Mouse (Mus musculus) liver, embryonic 14.5 days (tissue): ENCODE results near the gene Hoga1. TPM values are rescaled to one million over a fixed set of nuclear protein-coding genes. Genes with fewer than 3 reads are reported as not detected.

ENCODE experiments used
- ATAC-seq: fragments of 200-750 bp; cut with Nextera tagmentation; 2 replicates; pipeline ENCODE4 v1.8.0; 2017; ENCODE audit warnings: moderate number of reproducible peaks, mild to moderate bottlenecking, moderate library complexity; ENCODE audit not compliant: insufficient read depth
- DNase-seq, 3 experiments: peaks; one replicate each; pipeline ENCODE4 v3.0.0-alpha.2; 2012 to 2013; ENCODE audit warnings: low read depth in 3 of 3, low spot score in 3 of 3
- H3K27ac ChIP-seq: fragments of 300-500 bp; sonication (generic); 2 replicates; pipeline ENCODE4 v1.5.1; 2014; ENCODE audit warnings: moderate library complexity, mild to moderate bottlenecking, control low read depth, inconsistent platforms
- H3K27me3 ChIP-seq: fragments of 300-500 bp; sonication (generic); 2 replicates; pipeline ENCODE4 v1.6.1; 2014; ENCODE audit warnings: mild to moderate bottlenecking, low read length, moderate library complexity; ENCODE audit not compliant: control insufficient read depth, insufficient read depth
- H3K36me3 ChIP-seq: fragments of 300-500 bp; sonication (generic); replicated peaks from 2 replicates; pipeline ENCODE4 v1.6.1; 2014; ENCODE audit warnings: low read depth; ENCODE audit not compliant: control insufficient read depth, insufficient read depth
- H3K4me1 ChIP-seq, 2 experiments: fragments of 200-500 bp in 1 of 2; fragments of 300-500 bp in 1 of 2; sonication (generic) in 1 of 2; replicated peaks; 2 replicates each; pipeline ENCODE4 v1.6.1; 2012 to 2014; ENCODE audit warnings: antibody characterized with exemption in 1 of 2, inconsistent platforms in 1 of 2, low read length in 1 of 2; ENCODE audit not compliant: control insufficient read depth in 2 of 2, insufficient read depth in 2 of 2
- H3K4me2 ChIP-seq: fragments of 300-500 bp; sonication (generic); 2 replicates; pipeline ENCODE4 v1.6.1; 2014; ENCODE audit warnings: low read depth, mild to moderate bottlenecking, control low read depth, moderate library complexity
- H3K4me3 ChIP-seq, 2 experiments: fragments of 200-500 bp in 1 of 2; fragments of 300-500 bp in 1 of 2; sonication (generic) in 1 of 2; 2 replicates each; pipeline ENCODE4 v1.5.1; 2012 to 2014; ENCODE audit warnings: low read depth in 2 of 2, low read length in 2 of 2, mild to moderate bottlenecking in 2 of 2, control low read depth in 1 of 2, inconsistent platforms in 1 of 2, moderate library complexity in 1 of 2; ENCODE audit not compliant: insufficient read depth in 1 of 2
- H3K9ac ChIP-seq: fragments of 300-500 bp; sonication (generic); replicated peaks from 2 replicates; pipeline ENCODE4 v1.6.1; 2014; ENCODE audit warnings: mild to moderate bottlenecking, control low read depth, moderate library complexity
- H3K9me3 ChIP-seq: fragments of 300-500 bp; sonication (generic); 2 replicates; pipeline ENCODE4 v1.6.1; 2016; ENCODE audit warnings: low read length, mixed read lengths; ENCODE audit not compliant: control insufficient read depth
- CTCF ChIP-seq: IDR thresholded peaks from 2 replicates; pipeline ENCODE4 v1.5.1; 2016; ENCODE audit warnings: antibody characterized with exemption, low read depth, control low read depth
- EP300 ChIP-seq: IDR thresholded peaks from 2 replicates; pipeline ENCODE4 v1.6.1; 2016; ENCODE audit warnings: antibody characterized with exemption, low read depth
- WGBS: fragments of 180-500 bp; shearing (Covaris S2); extraction: QIAGEN DNeasy Blood & Tissue Kit; methylation state at CpG from one replicate; pipeline ENCODE4 v1.1.7; 2014; ENCODE audit not compliant: insufficient replicate concordance; 5-methylcytosine and 5-hydroxymethylcytosine counted together
- polyA plus RNA-seq, 2 experiments: library from polyadenylated mRNA; depleted of rRNA in 1 of 2; stranded (reverse) in 1 of 2; unstranded in 1 of 2; fragments of >200 nt; fragmentation: Nextera tagmentation in 1 of 2; extraction: Ambion mirVana in 1 of 2; gene quantifications; 2 replicates each; pipeline versions ENCODE4 v1.2.1 to v1.2.3; 2012 to 2014

The Hoga1 gene
- polyA plus RNA-seq, 2 experiments = 25.8 to 30.4 TPM

GRCm38 (mm10) chr19:42021681-42022541, 23.5 kb upstream of the Hoga1 start:
- Histone ChIP-seq H3K9ac (no peak overlapping the region), H3K4me1 (no peaks in the 10 kb centered on the region; a peak in 1 of 4 replicates), H3K4me3 (no peak overlapping the region), H3K36me3 (no peaks in the 10 kb centered on the region), H3K27ac (no peak overlapping the region), H3K4me2 (no peak overlapping the region), H3K27me3 (no peaks in the 10 kb centered on the region), H3K9me3 (no peaks in the 10 kb centered on the region)
- no peak for TF ChIP-seq EP300
- TF ChIP-seq CTCF = no peak
- ATAC-seq = no peak
- no peak for DNase-seq
- WGBS = 64% methylated on average over 10 of the region's 10 CpGs

GRCm38 (mm10) chr19:42022542-42022848, 22.9 kb upstream of the Hoga1 start:
- no peaks in the 10 kb centered on the region for H3K27me3 ChIP-seq
- DNase-seq (no peak), ATAC-seq (no peak)
- no peaks in the 10 kb centered on the region for H3K9me3 ChIP-seq
- H3K36me3 ChIP-seq = no peaks in the 10 kb centered on the region
- 61% methylated on average over 2 of the region's 2 CpGs for WGBS
- no peak overlapping the region for H3K4me2 ChIP-seq
- no peaks in the 10 kb centered on the region; a peak in 1 of 4 replicates for H3K4me1 ChIP-seq
- no peak overlapping the region for H3K27ac ChIP-seq
- H3K9ac ChIP-seq = no peak overlapping the region
- H3K4me3 ChIP-seq = no peak overlapping the region
- TF ChIP-seq EP300 = no peak
- no peak for TF ChIP-seq CTCF

- Histone ChIP-seq H3K27me3 (no peaks in the 10 kb centered on the region), H3K9ac (no peak overlapping the region), H3K27ac (no peak overlapping the region), H3K4me3 (no peak overlapping the region), H3K9me3 (no peaks in the 10 kb centered on the region), H3K4me2 (no peak overlapping the region), H3K4me1 (no peaks in the 10 kb centered on the region), H3K36me3 (no peaks in the 10 kb centered on the region)
- DNase-seq (peak in 1 of 3 experiments; percentile 27), ATAC-seq (0 out of 2 replicates have a peak, but pooled peaks have one; percentile 48)
- 4% methylated on average over 5 of the region's 5 CpGs for WGBS
- TF ChIP-seq EP300 (no peak), CTCF (peak; percentile 97)
Measured at GRCm38 (mm10) chr19:42026158-42026557, 19.3 kb upstream of the Hoga1 start.

- ATAC-seq (no peak), DNase-seq (no peak)
- no peak overlapping the region for H3K4me3 ChIP-seq
- H3K27me3 ChIP-seq = no peaks in the 10 kb centered on the region
- no peak overlapping the region for H3K4me2 ChIP-seq
- H3K27ac ChIP-seq = no peak overlapping the region
- H3K36me3 ChIP-seq = no peaks in the 10 kb centered on the region
- no peak overlapping the region for H3K9ac ChIP-seq
- no peaks in the 10 kb centered on the region for H3K9me3 ChIP-seq
- no peaks in the 10 kb centered on the region for H3K4me1 ChIP-seq
- 66% methylated on average over 5 of the region's 5 CpGs for WGBS
- no peak for TF ChIP-seq EP300
- TF ChIP-seq CTCF = no peak
Measured at GRCm38 (mm10) chr19:42031112-42031511, 14.3 kb upstream of the Hoga1 start.

GRCm38 (mm10) chr19:42033611-42034010, 11.8 kb upstream of the Hoga1 start:
- no peaks in the 10 kb centered on the region for H3K36me3 ChIP-seq
- H3K4me2 ChIP-seq = no peak overlapping the region
- no peak overlapping the region for H3K4me3 ChIP-seq
- H3K4me1 ChIP-seq = no peaks in the 10 kb centered on the region
- H3K27me3 ChIP-seq = no peaks in the 10 kb centered on the region
- H3K9me3 ChIP-seq = no peaks in the 10 kb centered on the region
- TF ChIP-seq EP300 (no peak), CTCF (no peak)
- no peak overlapping the region for H3K9ac ChIP-seq
- no peak overlapping the region for H3K27ac ChIP-seq
- DNase-seq (no peak), ATAC-seq (no peak)
- 72% methylated on average over 14 of the region's 14 CpGs for WGBS
